Mouse (Mus musculus): Measurements from ENCODE around the gene Pcmt1.

GRCm38 (mm10) chr10:7619821-7620241 lies 61.1 kb downstream of the Pcmt1 start:
- no peak for TF ChIP-seq POLR2A (IDR thresholded peaks at IDR 0.05; ENCODE audit: insufficient read depth, low read length)
- no peak for TF ChIP-seq CTCF (IDR thresholded peaks at IDR 0.05; ENCODE audit: low read depth, low read length)
- TF ChIP-seq EP300 (IDR thresholded peaks at IDR 0.05; ENCODE audit: insufficient read depth, low read depth, low read length): peak; percentile 90
